Mouse (Mus musculus) hindbrain, embryonic 13.5 days (tissue): ENCODE results near the gene Dcbld1. TPM values are rescaled to one million over a fixed set of nuclear protein-coding genes. Genes with fewer than 3 reads are reported as not detected.

ENCODE experiments used
- ATAC-seq: fragments of 200-750 bp; cut with Nextera tagmentation; 2 replicates; pipeline ENCODE4 v1.8.0; 2017; ENCODE audit warnings: moderate TSS enrichment; ENCODE audit not compliant: low FRiP score
- H3K27ac ChIP-seq: fragments of 300-500 bp; sonication (generic); 2 replicates; pipeline ENCODE4 v1.5.1; 2015; ENCODE audit warnings: inconsistent platforms, mild to moderate bottlenecking, moderate library complexity
- H3K27me3 ChIP-seq: fragments of 300-500 bp; sonication (generic); 2 replicates; pipeline ENCODE4 v1.6.1; 2015; ENCODE audit warnings: mild to moderate bottlenecking, inconsistent platforms
- H3K36me3 ChIP-seq: fragments of 300-500 bp; sonication (generic); 2 replicates; pipeline ENCODE4 v1.6.1; 2015; ENCODE audit warnings: mild to moderate bottlenecking, inconsistent platforms
- H3K4me1 ChIP-seq: fragments of 300-500 bp; sonication (generic); replicated peaks from 2 replicates; pipeline ENCODE4 v1.6.1; 2015; ENCODE audit warnings: inconsistent platforms
- H3K4me2 ChIP-seq: fragments of 300-500 bp; sonication (generic); 2 replicates; pipeline ENCODE4 v1.6.1; 2015; ENCODE audit warnings: inconsistent platforms, mild to moderate bottlenecking, moderate library complexity
- H3K4me3 ChIP-seq: fragments of 300-500 bp; sonication (generic); 2 replicates; pipeline ENCODE4 v1.5.1; 2015; ENCODE audit warnings: mild to moderate bottlenecking, inconsistent platforms
- H3K9ac ChIP-seq: fragments of 300-500 bp; sonication (generic); 2 replicates; pipeline ENCODE4 v1.6.1; 2015; ENCODE audit warnings: mild to moderate bottlenecking, inconsistent platforms
- H3K9me3 ChIP-seq: fragments of 300-500 bp; sonication (generic); 2 replicates; pipeline ENCODE4 v1.6.1; 2016; ENCODE audit warnings: inconsistent platforms
- WGBS: fragments of 180-500 bp; shearing (Covaris S2); methylation state at CpG from one replicate; pipeline ENCODE4 v1.1.7; 2015; 5-methylcytosine and 5-hydroxymethylcytosine counted together
- polyA plus RNA-seq: library from polyadenylated mRNA; unstranded; fragments of >200 nt; fragmentation: Nextera tagmentation; extraction: Ambion mirVana; gene quantifications from 2 replicates; pipeline ENCODE4 v1.2.1, GENCODE M21; 2015

Gene Dcbld1
- 21.8 and 25.3 TPM in 2 replicates for polyA plus RNA-seq

DNA sequence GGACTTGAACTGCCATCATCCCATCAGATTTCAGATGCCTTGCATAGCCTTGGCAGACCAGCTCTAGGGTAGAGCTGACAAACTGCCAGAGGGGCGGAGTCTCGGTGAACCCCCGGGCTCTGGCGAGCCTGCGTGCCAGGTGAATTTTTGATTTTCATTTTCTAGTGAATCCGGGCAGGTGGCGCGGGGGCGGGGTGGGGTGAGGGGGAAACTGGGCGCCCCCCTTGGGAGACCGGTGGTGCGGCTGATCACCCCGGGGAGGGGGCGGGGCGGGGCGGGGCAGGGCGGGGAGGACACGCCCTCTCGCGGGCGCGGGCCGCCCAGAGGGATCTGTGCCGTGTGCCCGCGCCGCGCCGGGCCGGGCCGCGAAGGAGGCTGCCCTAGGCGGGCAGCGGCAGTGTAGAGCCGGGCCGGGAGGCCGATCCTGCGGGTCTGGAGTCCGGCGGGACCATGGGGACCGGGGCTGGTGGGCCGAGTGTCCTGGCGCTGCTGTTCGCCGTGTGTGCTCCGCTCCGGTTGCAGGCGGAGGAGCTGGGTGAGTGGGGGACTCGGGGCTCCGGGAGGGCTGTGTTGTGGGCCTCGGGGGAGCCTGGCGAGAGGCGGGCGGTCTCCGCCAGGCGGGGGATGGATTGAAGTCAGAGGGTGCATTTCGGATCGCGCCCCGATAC lies at the start of gene Dcbld1:
Gene Dcbld1 (plus strand): TSS at position 319 of the 668 bp plus-strand sequence.
- H3K9ac ChIP-seq = peak within 1 kb of the TSS; percentile 89
- H3K27ac ChIP-seq = peak within 1 kb of the TSS; percentile 73
- H3K4me1 ChIP-seq = peaks cover 14% of the 10 kb centered on the region
- peak within 1 kb of the TSS; percentile 82 for H3K4me2 ChIP-seq
- peak; percentile 95 for ATAC-seq
- no peaks in the 10 kb centered on the region for H3K36me3 ChIP-seq
- no peaks in the 10 kb centered on the region for H3K27me3 ChIP-seq
- WGBS = under 1% methylated on average over 40 of the region's 60 CpGs
- H3K9me3 ChIP-seq = no peaks in the 10 kb centered on the region
- peak within 1 kb of the TSS; percentile 81 for H3K4me3 ChIP-seq

DNA sequence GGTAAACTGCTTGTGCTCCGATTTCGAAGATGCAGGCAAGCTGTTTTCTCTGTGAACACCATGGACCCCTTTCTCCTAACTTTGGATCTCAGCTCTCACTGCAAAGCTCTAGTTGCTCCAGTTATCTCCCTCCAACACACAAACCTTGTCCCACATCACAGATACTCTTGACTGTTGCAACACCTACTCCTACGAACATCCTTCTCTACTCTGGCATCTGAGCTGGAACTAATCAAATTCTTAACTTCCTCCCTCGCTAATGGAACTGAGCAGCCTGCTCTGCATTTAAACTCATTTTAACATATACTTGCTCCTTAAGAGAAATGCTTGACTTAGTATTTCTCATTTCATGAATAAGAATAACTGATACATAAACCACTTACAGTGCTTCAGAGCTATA lies 47.5 kb upstream of the Dcbld1 start:
- H3K4me2 ChIP-seq = no peak overlapping the region
- no peak for ATAC-seq
- H3K4me3 ChIP-seq = no peak overlapping the region
- no peaks in the 10 kb centered on the region for H3K9me3 ChIP-seq
- H3K27ac ChIP-seq = no peak overlapping the region
- H3K9ac ChIP-seq = no peak overlapping the region
- no peaks in the 10 kb centered on the region for H3K36me3 ChIP-seq
- H3K27me3 ChIP-seq = no peaks in the 10 kb centered on the region
- 89% methylated on average over 4 of the region's 4 CpGs for WGBS
- no peaks in the 10 kb centered on the region for H3K4me1 ChIP-seq

DNA sequence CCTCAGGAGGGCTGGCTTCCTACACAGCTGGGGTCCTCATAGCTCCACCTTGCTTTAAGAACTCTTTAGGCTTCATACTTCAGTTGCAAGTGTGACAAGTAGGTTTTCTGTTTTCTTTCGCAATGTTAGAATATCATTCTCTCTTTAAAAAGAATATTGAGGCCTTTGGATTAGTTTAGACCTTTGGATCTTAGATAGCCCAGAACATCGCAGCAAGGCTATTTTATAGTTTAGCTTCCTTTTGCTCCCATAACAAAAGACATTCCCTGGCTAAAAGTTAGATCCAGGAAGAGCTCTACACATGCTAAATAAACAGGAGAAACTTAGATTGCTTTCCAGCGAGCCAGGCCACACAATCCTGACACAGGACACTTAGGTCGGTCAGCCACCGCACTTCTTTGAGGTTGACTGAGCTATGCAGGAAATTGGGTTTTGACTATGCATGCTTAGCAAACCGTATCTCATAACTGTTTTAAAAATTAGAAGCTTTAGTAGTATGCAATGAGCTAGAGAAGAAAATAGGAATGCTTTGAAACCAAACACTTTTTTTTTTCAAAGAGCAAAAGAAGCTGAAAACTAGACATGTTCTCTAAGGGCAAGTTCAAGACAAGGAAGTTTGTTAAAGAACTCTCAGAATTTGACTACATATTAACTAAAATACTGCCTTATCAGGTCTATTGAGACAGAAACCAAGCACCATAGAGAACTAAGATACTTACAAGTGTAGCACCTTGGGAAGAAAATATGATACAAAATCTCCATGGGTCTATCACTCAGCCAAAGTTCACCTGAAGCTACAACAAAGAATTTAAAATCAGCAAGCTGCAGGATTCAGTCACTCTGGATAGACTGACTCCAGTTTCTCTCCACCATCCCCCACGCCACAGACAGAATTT lies 38.2 kb upstream of the Dcbld1 start, which contains the start of gene Ros1:
Gene Ros1 (minus strand): TSS at position 288 of the 896 bp plus-strand sequence.
- Histone ChIP-seq H3K4me1 (no peaks in the 10 kb centered on the region), H3K27ac (no peak within 1 kb of the TSS), H3K4me3 (no peak within 1 kb of the TSS), H3K9ac (no peak within 1 kb of the TSS), H3K4me2 (no peak within 1 kb of the TSS), H3K27me3 (no peaks in the 10 kb centered on the region), H3K36me3 (no peaks in the 10 kb centered on the region), H3K9me3 (no peaks in the 10 kb centered on the region)
- ATAC-seq = no peak
- WGBS = 88% methylated on average over 7 of the region's 7 CpGs

DNA sequence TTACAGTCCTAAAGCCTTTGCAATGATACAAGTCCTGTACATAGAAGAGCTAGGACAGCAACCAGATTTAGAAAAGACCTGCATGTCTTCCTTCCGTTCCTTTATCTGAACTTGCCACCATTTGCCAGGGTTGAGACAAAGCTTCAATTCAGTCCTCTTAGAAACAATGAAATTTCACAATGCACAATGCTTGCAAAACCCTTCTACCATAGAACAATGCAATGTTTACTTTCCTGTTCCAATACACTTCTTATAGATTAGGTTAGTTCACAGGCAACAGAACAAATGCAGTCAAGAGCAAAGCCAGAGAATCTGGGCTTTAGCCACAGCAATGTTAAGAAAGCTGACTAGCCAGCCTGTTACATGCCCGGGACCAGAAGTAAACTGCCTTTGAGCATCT lies 29.4 kb upstream of the Dcbld1 start:
- Histone ChIP-seq H3K27ac (no peak overlapping the region), H3K36me3 (no peaks in the 10 kb centered on the region), H3K27me3 (no peaks in the 10 kb centered on the region), H3K4me3 (no peak overlapping the region), H3K4me2 (no peak overlapping the region), H3K9me3 (no peaks in the 10 kb centered on the region), H3K9ac (no peak overlapping the region), H3K4me1 (no peaks in the 10 kb centered on the region)
- ATAC-seq = no peak
- WGBS = 86% methylated on average over 2 of the region's 2 CpGs

DNA sequence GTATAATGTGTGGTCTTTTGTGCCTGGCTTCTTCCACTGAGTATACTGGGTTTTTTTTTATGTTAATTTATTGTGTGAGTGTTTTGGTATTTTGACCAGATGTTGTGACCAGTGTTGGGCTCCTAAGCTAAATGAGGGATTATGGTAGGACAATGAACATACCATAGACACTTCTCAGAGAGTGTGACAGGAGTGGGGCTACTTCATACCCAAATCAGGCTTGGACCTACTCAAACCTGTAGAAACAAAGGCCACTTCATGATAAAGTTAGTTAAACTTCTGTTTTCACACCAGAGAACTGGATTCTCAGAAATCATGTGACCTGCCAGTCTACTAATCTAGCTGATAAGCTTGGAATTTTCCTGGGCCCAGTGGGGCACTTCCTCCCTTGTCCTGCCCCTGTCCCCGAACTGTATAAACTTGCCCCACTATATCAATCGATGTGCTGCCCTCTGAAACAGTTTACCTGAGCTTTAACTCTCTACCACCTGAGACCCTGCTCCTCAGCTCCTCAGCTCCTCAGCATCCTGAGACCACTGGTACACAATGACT lies 18.1 kb upstream of the Dcbld1 start:
- no peak overlapping the region for H3K27ac ChIP-seq
- 76% methylated on average over 2 of the region's 2 CpGs for WGBS
- no peak for ATAC-seq
- no peak overlapping the region for H3K4me2 ChIP-seq
- no peaks in the 10 kb centered on the region for H3K27me3 ChIP-seq
- no peak overlapping the region for H3K9ac ChIP-seq
- no peaks in the 10 kb centered on the region for H3K36me3 ChIP-seq
- H3K9me3 ChIP-seq = no peaks in the 10 kb centered on the region
- no peaks in the 10 kb centered on the region for H3K4me1 ChIP-seq
- H3K4me3 ChIP-seq = no peak overlapping the region

DNA sequence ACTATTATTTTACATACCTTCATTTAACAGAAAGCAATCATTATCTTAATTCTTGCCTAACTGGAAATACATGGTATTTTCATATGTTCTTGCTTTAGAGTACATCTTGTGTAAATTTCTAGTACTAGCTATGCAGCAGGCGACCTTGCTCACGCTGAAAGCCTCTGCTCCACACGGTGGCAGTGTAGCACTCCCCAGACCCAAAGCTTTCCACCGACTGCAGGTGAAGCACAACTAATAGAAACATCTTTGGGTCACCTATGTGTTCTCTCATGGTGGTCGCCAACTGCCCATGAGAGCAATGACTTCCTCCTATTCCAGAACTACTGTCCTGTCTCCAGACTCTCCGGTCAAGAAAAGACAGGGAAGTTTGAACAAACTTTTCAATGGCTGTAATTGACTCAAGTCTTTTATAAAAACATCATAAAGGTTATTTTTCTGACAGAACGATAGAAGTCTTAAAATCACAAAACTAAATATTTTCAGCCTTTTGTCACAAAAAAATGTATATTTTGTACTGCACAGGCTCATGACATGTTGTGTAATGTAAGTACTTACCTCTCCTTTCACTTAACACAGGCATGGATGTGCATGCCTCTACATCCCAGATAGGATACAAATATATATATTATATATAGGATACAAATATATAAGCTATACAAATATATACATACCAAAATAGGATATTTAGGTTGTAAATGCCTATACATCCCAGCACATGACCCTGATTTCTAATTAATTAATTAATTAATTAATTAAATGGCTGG lies 16.4 kb upstream of the Dcbld1 start:
- Histone ChIP-seq H3K4me1 (no peaks in the 10 kb centered on the region), H3K9ac (no peak overlapping the region), H3K36me3 (no peaks in the 10 kb centered on the region), H3K27me3 (no peaks in the 10 kb centered on the region), H3K4me3 (no peak overlapping the region), H3K4me2 (no peak overlapping the region), H3K27ac (no peak overlapping the region), H3K9me3 (no peaks in the 10 kb centered on the region)
- WGBS = 29% methylated on average over 7 of the region's 7 CpGs
- peak; percentile 72; the same call in 1 of the 2 replicates for ATAC-seq

DNA sequence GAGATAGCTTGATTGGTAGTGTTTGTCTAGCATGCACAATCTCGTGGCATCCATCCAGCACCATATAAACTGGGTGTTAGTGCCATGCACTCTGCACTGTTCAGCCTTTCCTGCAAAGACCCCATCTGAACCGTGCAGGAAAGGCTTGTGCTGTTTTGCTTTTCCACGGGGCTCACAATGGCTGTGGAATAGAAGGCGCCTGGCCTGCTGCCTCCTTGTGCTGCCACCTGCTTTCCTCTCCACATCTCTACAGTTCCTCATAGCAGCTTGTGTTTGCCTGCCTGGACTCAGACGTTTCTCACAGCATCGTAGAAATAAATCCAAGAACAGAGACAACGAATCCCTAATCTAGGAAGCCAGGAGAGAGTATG lies 15.9 kb upstream of the Dcbld1 start:
- Histone ChIP-seq H3K4me1 (no peaks in the 10 kb centered on the region), H3K4me2 (no peak overlapping the region), H3K9ac (no peak overlapping the region), H3K4me3 (no peak overlapping the region), H3K27ac (no peak overlapping the region), H3K36me3 (no peaks in the 10 kb centered on the region), H3K9me3 (no peaks in the 10 kb centered on the region), H3K27me3 (no peaks in the 10 kb centered on the region)
- peak; percentile 39; the same call in 1 of the 2 replicates for ATAC-seq
- WGBS = 55% methylated on average over 7 of the region's 7 CpGs

DNA sequence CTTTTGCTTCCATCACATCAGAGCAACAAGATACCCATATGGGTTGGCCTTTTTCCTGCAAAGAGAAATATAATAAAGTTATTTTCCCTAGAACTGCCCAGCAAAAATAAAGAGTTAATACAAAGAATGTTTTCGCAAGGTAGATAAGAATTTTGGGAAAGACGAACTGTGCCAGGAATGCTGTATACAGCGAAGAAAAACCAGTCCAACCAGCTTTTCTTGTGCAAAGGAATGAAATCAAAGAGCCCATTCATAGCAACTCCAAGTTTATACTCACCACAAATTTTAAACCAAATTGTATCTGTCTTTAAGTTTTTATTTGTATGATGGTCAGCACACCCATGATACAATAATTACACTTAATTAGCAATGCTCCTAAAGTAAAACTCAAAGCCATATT lies 13.8 kb upstream of the Dcbld1 start:
- Histone ChIP-seq H3K27me3 (no peaks in the 10 kb centered on the region), H3K9ac (no peak overlapping the region), H3K4me3 (no peak overlapping the region), H3K4me1 (no peaks in the 10 kb centered on the region), H3K9me3 (no peaks in the 10 kb centered on the region), H3K4me2 (no peak overlapping the region), H3K27ac (no peak overlapping the region), H3K36me3 (no peaks in the 10 kb centered on the region)
- ATAC-seq = no peak
- 79% methylated on average over 3 of the region's 3 CpGs for WGBS

DNA sequence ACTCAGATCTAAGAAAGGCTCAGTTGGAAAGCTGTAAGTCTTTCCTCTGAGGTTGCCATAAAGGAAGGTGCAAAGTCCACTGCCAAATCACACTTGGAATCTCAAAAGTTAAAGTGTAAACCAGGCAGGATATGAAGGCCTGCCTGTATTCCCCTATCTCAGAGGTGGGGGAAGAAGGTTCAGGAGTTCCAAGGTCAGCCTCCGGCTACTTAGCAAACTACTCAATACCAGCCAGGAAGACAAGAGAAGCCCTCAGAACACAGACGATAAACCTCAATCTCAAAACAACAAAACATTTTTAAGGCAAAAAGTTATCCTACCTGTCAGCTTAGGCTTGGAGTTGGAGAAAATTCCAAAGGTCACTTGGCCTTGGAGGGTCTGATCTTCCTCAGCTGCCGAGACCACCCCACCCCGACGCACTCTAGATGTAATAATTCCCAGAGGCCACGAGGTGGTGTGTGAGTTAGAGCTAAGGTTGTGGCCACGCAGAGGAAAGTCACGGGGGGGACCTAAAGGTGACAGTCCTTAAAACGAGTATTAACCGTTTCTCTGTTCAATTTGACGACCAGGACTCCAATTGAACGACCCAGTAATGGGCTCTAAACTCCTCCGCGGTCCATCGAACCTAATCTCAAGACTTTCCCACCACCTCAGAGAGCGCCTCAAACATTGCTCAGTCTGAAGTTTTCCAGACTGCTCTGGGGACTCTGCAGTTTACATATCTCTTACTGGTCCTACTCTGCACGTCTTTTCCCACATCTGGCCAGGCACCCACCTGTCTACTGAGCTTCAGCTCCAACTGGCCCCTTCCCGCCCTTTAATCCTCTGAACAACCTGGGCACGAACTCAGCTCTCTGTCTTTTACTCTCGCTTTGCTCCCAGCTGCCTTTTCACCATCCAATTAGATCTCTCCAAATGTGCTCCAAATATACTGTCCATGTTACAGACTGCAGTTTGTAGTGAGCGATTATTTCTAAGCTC lies 933 bp upstream of the Dcbld1 start:
- peak overlapping the region; percentile 82 for H3K4me2 ChIP-seq
- no peaks in the 10 kb centered on the region for H3K27me3 ChIP-seq
- ATAC-seq = peak; percentile 26
- H3K4me3 ChIP-seq = peak overlapping the region; percentile 81
- H3K9ac ChIP-seq = no peak overlapping the region; the same call in 1 of the 2 replicates
- H3K4me1 ChIP-seq = peaks cover 14% of the 10 kb centered on the region
- no peaks in the 10 kb centered on the region for H3K9me3 ChIP-seq
- 15% methylated on average over 21 of the region's 21 CpGs for WGBS
- H3K36me3 ChIP-seq = no peaks in the 10 kb centered on the region
- H3K27ac ChIP-seq = no peak overlapping the region

DNA sequence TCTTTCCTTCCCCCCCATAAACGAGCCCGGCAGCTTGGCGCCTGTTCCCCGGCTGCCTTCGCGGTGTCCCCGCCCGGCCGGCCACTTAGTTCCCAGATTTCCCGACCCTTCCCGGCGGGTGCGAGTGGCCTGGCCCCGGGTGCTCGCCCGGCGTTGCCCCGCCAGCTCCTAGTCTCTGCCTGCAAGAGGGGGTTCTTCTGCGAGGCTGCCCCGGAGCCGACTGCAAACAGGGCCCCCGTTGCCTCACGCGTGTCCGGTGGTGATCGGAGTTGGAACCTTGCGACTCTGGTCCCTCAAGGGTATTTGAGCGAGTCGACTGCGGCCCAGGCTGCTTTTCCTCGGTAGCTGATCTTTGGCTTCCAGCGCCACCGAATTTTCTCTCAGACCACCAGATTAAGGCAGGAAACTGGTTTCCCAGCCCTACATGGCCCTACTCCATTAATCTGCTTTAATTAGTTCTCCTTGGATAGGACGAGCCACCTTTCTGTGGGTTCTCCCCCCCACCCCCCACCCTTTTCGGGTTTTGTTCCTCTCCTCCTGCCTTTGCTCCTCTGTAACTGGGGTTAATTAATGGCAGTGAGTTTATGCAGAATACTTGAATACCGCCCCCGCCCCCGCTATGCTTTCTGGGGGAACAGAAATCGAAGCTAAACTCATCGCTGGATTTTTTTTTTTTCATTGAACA lies 692 bp downstream of the Dcbld1 start:
- no peaks in the 10 kb centered on the region for H3K27me3 ChIP-seq
- H3K9ac ChIP-seq = peak overlapping the region; percentile 89
- ATAC-seq = peak; percentile 70
- H3K36me3 ChIP-seq = no peaks in the 10 kb centered on the region
- H3K9me3 ChIP-seq = no peaks in the 10 kb centered on the region
- peaks cover 14% of the 10 kb centered on the region for H3K4me1 ChIP-seq
- H3K4me2 ChIP-seq = peak overlapping the region; percentile 82
- H3K27ac ChIP-seq = peak overlapping the region; percentile 73
- WGBS = under 1% methylated on average over 39 of the region's 40 CpGs
- H3K4me3 ChIP-seq = peak overlapping the region; percentile 81

DNA sequence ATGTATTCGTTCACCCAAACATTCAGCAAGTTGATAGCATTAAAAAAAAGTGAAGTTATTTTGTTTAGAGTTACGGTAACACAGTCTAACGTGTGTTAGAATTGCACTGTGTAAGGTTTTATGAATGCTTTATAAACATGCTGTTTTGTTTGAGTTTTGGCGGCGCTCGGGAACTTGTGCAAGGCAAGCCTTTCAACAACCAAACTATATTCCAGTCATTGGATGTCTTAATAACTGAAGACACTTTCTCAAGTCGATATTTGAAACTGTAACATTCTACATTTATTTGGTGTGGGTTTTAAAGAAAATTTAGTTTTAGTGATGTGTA lies 1.2 kb downstream of the Dcbld1 start:
- Histone ChIP-seq H3K36me3 (no peaks in the 10 kb centered on the region), H3K4me2 (peak overlapping the region; percentile 82), H3K4me1 (peaks cover 14% of the 10 kb centered on the region), H3K9me3 (no peaks in the 10 kb centered on the region), H3K27ac (no peak overlapping the region), H3K4me3 (peak overlapping the region; percentile 81), H3K9ac (peak overlapping the region; percentile 89), H3K27me3 (no peaks in the 10 kb centered on the region)
- 18% methylated on average over 7 of the region's 7 CpGs for WGBS
- no peak for ATAC-seq
